Mouse (Mus musculus) adrenal gland, adult 2 months (tissue): ENCODE results near the gene Gm45233. TPM values are rescaled to one million over a fixed set of nuclear protein-coding genes. Genes with fewer than 3 reads are reported as not detected.

Experiments
- DNase-seq: peaks from one replicate; pipeline ENCODE4 v3.0.0; 2021
- microRNA-seq, 2 experiments: library from miRNA; unstranded; fragments of <30 nt; microRNA quantifications; one replicate each; pipeline ENCODE4 v1.2.0; 2021
- polyA plus RNA-seq: library from polyadenylated mRNA; depleted of rRNA; stranded (reverse); fragments of >200 nt; gene quantifications from 2 replicates; pipeline ENCODE4 v1.2.3, GENCODE M21; 2012; rRNA removed
- total RNA-seq, 2 experiments: library from RNA; stranded (reverse); gene quantifications; 2 replicates each; pipeline ENCODE4 v1.2.3; 2021

Gm45233 gene
- total and polyA plus RNA-seq, 3 experiments: 0.58 to 4.6 (median 1.5) TPM

- peak; percentile 53 for DNase-seq
Observed at GRCm38 (mm10) chr7:43495343-43496021, 51.6 kb downstream of the Gm45233 start.

- no peak for DNase-seq
Observed at GRCm38 (mm10) chr7:43511707-43512478, 68.0 kb downstream of the Gm45233 start.

DNA sequence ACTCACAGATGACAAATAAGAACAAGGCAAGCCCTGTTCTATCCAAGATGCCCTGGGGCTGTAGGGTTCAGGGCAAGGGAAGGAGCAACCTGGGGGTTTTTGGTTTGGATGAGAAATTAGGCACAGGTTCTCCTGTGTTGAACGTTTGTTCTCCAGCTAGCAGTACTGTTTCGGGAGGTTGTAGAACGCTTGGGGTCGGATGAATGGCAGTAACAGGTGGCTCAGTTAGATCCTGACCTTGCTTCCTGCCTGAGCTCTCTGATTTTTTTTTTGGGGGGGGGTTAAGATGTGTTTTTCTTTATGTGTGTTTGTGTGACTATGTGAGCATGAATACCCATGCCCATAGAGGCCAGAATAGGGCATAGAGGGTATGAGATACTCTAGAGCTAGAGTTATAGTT, 68.6 kb downstream of the Gm45233 start:
- no peak for DNase-seq

Small RNAs within 50 kb of the gene (microRNA-seq; reads per million reads assigned to microRNA genes)
- 3.3 to 3.7 reads per million in 2 experiments for gene Mir7051

Other genes with a start within 250 kb of the Gm45233 start
- 10 to 100 TPM; 19.1 to 20.6 TPM for gene Zfp715, start 130.8 kb upstream of the Gm45233 start, total RNA-seq
- gene Zfp715, start 130.8 kb upstream of the Gm45233 start, polyA plus RNA-seq: 1.4 and 1.8 TPM in 2 replicates
- gene Siglecf, start 92.8 kb upstream of the Gm45233 start, total RNA-seq: not detected
- gene Siglecf, start 92.8 kb upstream of the Gm45233 start, polyA plus RNA-seq: 0.04 and 0.18 TPM in 2 replicates
- gene Siglecg, start 35.9 kb upstream of the Gm45233 start, total RNA-seq: under 1 TPM in 1 of 2 experiments, not detected in 1; 0.17 TPM
- gene Siglecg, start 35.9 kb upstream of the Gm45233 start, polyA plus RNA-seq: 0.58 and 1.0 TPM in 2 replicates
- gene Lim2, start 16.5 kb upstream of the Gm45233 start, total RNA-seq: not detected
- not detected in 2 replicates for gene Lim2, start 16.5 kb upstream of the Gm45233 start, polyA plus RNA-seq
- gene Nkg7, start 7.1 kb upstream of the Gm45233 start, total RNA-seq: 1 to 10 TPM in 1 of 2 experiments, under 1 TPM in 1; 0.61 to 1.2 TPM
- 2.1 and 2.6 TPM in 2 replicates for gene Nkg7, start 7.1 kb upstream of the Gm45233 start, polyA plus RNA-seq
- gene Cldnd2, start 3.3 kb upstream of the Gm45233 start, total RNA-seq: not detected
- gene Cldnd2, start 3.3 kb upstream of the Gm45233 start, polyA plus RNA-seq: not detected in 2 replicates
- gene Etfb, start within 50 bp of the Gm45233 start, total RNA-seq: 100 to 1,000 TPM; 367 to 728 TPM
- 33.7 and 44.2 TPM in 2 replicates for gene Etfb, start within 50 bp of the Gm45233 start, polyA plus RNA-seq
- gene Vsig10l, start 19.0 kb downstream of the Gm45233 start, total RNA-seq: 1 to 10 TPM; 2.2 to 2.8 TPM
- 7.9 and 10.9 TPM in 2 replicates for gene Vsig10l, start 19.0 kb downstream of the Gm45233 start, polyA plus RNA-seq
- gene Iglon5, start 45.9 kb downstream of the Gm45233 start, total RNA-seq: 1 to 10 TPM; 2.2 to 3.3 TPM
- gene Iglon5, start 45.9 kb downstream of the Gm45233 start, polyA plus RNA-seq: 3.3 and 4.4 TPM in 2 replicates
- not detected for gene 4931406B18Rik, start 61.8 kb downstream of the Gm45233 start, total RNA-seq
- gene 4931406B18Rik, start 61.8 kb downstream of the Gm45233 start, polyA plus RNA-seq: not detected in 2 replicates
- gene Cd33, start 100.3 kb downstream of the Gm45233 start, total RNA-seq: 1 to 10 TPM; 3.1 to 4.5 TPM
- gene Cd33, start 100.3 kb downstream of the Gm45233 start, polyA plus RNA-seq: 3.8 and 6.1 TPM in 2 replicates
- 1 to 10 TPM; 2.0 to 3.1 TPM for gene Zfp658, start 118.1 kb downstream of the Gm45233 start, total RNA-seq
- gene Zfp658, start 118.1 kb downstream of the Gm45233 start, polyA plus RNA-seq: 0.52 and 0.71 TPM in 2 replicates
- 10 to 100 TPM; 12.8 to 18.1 TPM for gene Zfp719, start 135.5 kb downstream of the Gm45233 start, total RNA-seq
- gene Zfp719, start 135.5 kb downstream of the Gm45233 start, polyA plus RNA-seq: 0.27 and 0.47 TPM in 2 replicates
- not detected for gene Zfp819, start 163.0 kb downstream of the Gm45233 start, total RNA-seq
- not detected in 2 replicates for gene Zfp819, start 163.0 kb downstream of the Gm45233 start, polyA plus RNA-seq
- gene Ceacam18, start 190.6 kb downstream of the Gm45233 start, total RNA-seq: not detected
- gene Ceacam18, start 190.6 kb downstream of the Gm45233 start, polyA plus RNA-seq: not detected in 2 replicates
- gene Siglece, start 216.0 kb downstream of the Gm45233 start, total RNA-seq: 1 to 10 TPM; 3.5 to 5.0 TPM
- gene Siglece, start 216.0 kb downstream of the Gm45233 start, polyA plus RNA-seq: 3.6 and 5.3 TPM in 2 replicates
- gene Ctu1, start 227.9 kb downstream of the Gm45233 start, total RNA-seq: 10 to 100 TPM in 1 of 2 experiments, 1 to 10 TPM in 1; 9.9 to 10.4 TPM
- 20.1 and 21.3 TPM in 2 replicates for gene Ctu1, start 227.9 kb downstream of the Gm45233 start, polyA plus RNA-seq
- gene Klk14, start 246.3 kb downstream of the Gm45233 start, total RNA-seq: not detected
- not detected in 2 replicates for gene Klk14, start 246.3 kb downstream of the Gm45233 start, polyA plus RNA-seq